Mouse (Mus musculus) cerebellum, postnatal 10 days (tissue): ENCODE results near the gene Mrpl38.
A peak's percentile ranks its signal among the peaks of the same experiment; 100 is the strongest.
"Not testable (repeated sequence)": the region's sequence is repeated elsewhere in the genome, so short reads cannot be mapped to it uniquely, and the experiment has no call there.

ENCODE experiments used
- DNase-seq, 2 experiments: peaks; one replicate each; pipeline ENCODE4 v3.0.0; 2021; ENCODE audit warnings: mixed read lengths in 2 of 2

Gene Mrpl38

GRCm38 (mm10) chr11:116110131-116110530, 28.5 kb downstream of the Mrpl38 start:
- DNase-seq = peak; percentile 47 to 60

GRCm38 (mm10) chr11:116109441-116110081, 29.1 kb downstream of the Mrpl38 start:
- peak; percentile 44 to 49 for DNase-seq

- DNase-seq = peak; percentile 46 to 59
Observed at GRCm38 (mm10) chr11:116108464-116109137, 30.1 kb downstream of the Mrpl38 start.

- DNase-seq = no peak
Observed at GRCm38 (mm10) chr11:116107777-116108285, 30.8 kb downstream of the Mrpl38 start.

GRCm38 (mm10) chr11:116106963-116107776, 31.5 kb downstream of the Mrpl38 start:
- peak in 1 of 2 experiments; percentile 23 for DNase-seq

GRCm38 (mm10) chr11:116106154-116106962, 32.3 kb downstream of the Mrpl38 start:
- DNase-seq = no peak

- no peak for DNase-seq
Observed at GRCm38 (mm10) chr11:116105065-116105464, 33.6 kb downstream of the Mrpl38 start.

GRCm38 (mm10) chr11:116104006-116104646, 34.5 kb downstream of the Mrpl38 start:
- DNase-seq = no peak

GRCm38 (mm10) chr11:116103572-116103971, 35.1 kb downstream of the Mrpl38 start:
- DNase-seq = no peak

GRCm38 (mm10) chr11:116102472-116102871, 36.2 kb downstream of the Mrpl38 start:
- DNase-seq = no peak

GRCm38 (mm10) chr11:116101931-116102381, 36.7 kb downstream of the Mrpl38 start:
- DNase-seq = peak; percentile 45 to 53

- DNase-seq = no peak
Observed at GRCm38 (mm10) chr11:116100839-116101238, 37.8 kb downstream of the Mrpl38 start.

GRCm38 (mm10) chr11:116100385-116100784, 38.3 kb downstream of the Mrpl38 start:
- DNase-seq = no peak

- DNase-seq = no peak
Observed at GRCm38 (mm10) chr11:116099462-116099861, 39.2 kb downstream of the Mrpl38 start.

GRCm38 (mm10) chr11:116098711-116099460, 39.8 kb downstream of the Mrpl38 start:
- DNase-seq = no peak

GRCm38 (mm10) chr11:116096213-116097108, 42.2 kb downstream of the Mrpl38 start:
- peak in 1 of 2 experiments; percentile 52 for DNase-seq

- DNase-seq = no peak
Observed at GRCm38 (mm10) chr11:116095573-116095972, 43.1 kb downstream of the Mrpl38 start.

GRCm38 (mm10) chr11:116093771-116094565, 44.7 kb downstream of the Mrpl38 start:
- DNase-seq = no peak

- DNase-seq = not testable (repeated sequence)
Observed at GRCm38 (mm10) chr11:116092959-116093358, 45.7 kb downstream of the Mrpl38 start.
